Mouse (Mus musculus) neural tube, embryonic 11.5 days (tissue): ENCODE results near the gene Gm20388. TPM values are rescaled to one million over a fixed set of nuclear protein-coding genes. Genes with fewer than 3 reads are reported as not detected.

ENCODE experiments used
- ATAC-seq: fragments of 200-750 bp; cut with Nextera tagmentation; 2 replicates; pipeline ENCODE4 v1.8.0; 2017; ENCODE audit warnings: moderate number of reproducible peaks, mild to moderate bottlenecking, moderate TSS enrichment, moderate library complexity; ENCODE audit not compliant: insufficient read depth, low FRiP score, low TSS enrichment
- DNase-seq: peaks from one replicate; pipeline ENCODE4 v3.0.0-alpha.2; 2015; ENCODE audit warnings: low spot score
- H3K27ac ChIP-seq: fragments of 300-500 bp; sonication (generic); 2 replicates; pipeline ENCODE4 v1.5.1; 2014; ENCODE audit warnings: low read depth, mild to moderate bottlenecking, low read length
- H3K27me3 ChIP-seq: fragments of 300-500 bp; sonication (generic); 2 replicates; pipeline ENCODE4 v1.6.1; 2014; ENCODE audit warnings: mild to moderate bottlenecking, low read length, mixed read lengths; ENCODE audit not compliant: control insufficient read depth, insufficient read depth
- H3K36me3 ChIP-seq: fragments of 300-500 bp; sonication (generic); 2 replicates; pipeline ENCODE4 v1.6.1; 2014; ENCODE audit warnings: mild to moderate bottlenecking, low read length, moderate library complexity, mixed read lengths; ENCODE audit not compliant: control insufficient read depth, insufficient read depth
- H3K4me1 ChIP-seq: fragments of 300-500 bp; sonication (generic); 2 replicates; pipeline ENCODE4 v1.6.1; 2014; ENCODE audit warnings: low read length, mixed read lengths; ENCODE audit not compliant: control insufficient read depth, insufficient read depth
- H3K4me2 ChIP-seq: fragments of 300-500 bp; sonication (generic); 2 replicates; pipeline ENCODE4 v1.6.1; 2014; ENCODE audit warnings: low read depth, mild to moderate bottlenecking, moderate library complexity
- H3K4me3 ChIP-seq: fragments of 300-500 bp; sonication (generic); 2 replicates; pipeline ENCODE4 v1.5.1; 2014; ENCODE audit warnings: low read depth, low read length
- H3K9ac ChIP-seq: fragments of 300-500 bp; sonication (generic); 2 replicates; pipeline ENCODE4 v1.6.1; 2014; ENCODE audit warnings: mild to moderate bottlenecking, low read length
- H3K9me3 ChIP-seq: fragments of 300-500 bp; sonication (generic); 2 replicates; pipeline ENCODE4 v1.6.1; 2016; ENCODE audit warnings: low read length; ENCODE audit not compliant: control insufficient read depth
- WGBS: fragments of 180-500 bp; shearing (Covaris S2); extraction: QIAGEN DNeasy Blood & Tissue Kit; methylation state at CpG from one replicate; pipeline ENCODE4 v1.1.7; 2014; 5-methylcytosine and 5-hydroxymethylcytosine counted together
- polyA plus RNA-seq: library from polyadenylated mRNA; unstranded; fragments of >200 nt; fragmentation: Nextera tagmentation; extraction: Ambion mirVana; gene quantifications from 2 replicates; pipeline ENCODE4 v1.2.1, GENCODE M21; 2014

The Gm20388 gene
- polyA plus RNA-seq, 1 experiment from 2014 or later, result not detected

GRCm38 (mm10) chr8:123333864-123334263, 3423.2 kb downstream of the Gm20388 start:
- H3K4me2 ChIP-seq, result peak overlapping the region; percentile 75
- H3K36me3 ChIP-seq, result no peaks in the 10 kb centered on the region; the same call in 1 of the 2 replicates
- 3% methylated on average over 7 of the region's 7 CpGs for WGBS
- peak; percentile 28 for DNase-seq
- H3K4me1 ChIP-seq, result peaks cover 8% of the 10 kb centered on the region; the same call in 1 of the 2 replicates
- no peak for ATAC-seq
- peak overlapping the region; percentile 81 for H3K4me3 ChIP-seq
- H3K9ac ChIP-seq, result no peak overlapping the region; the same call in 1 of the 2 replicates
- no peak overlapping the region for H3K27ac ChIP-seq
- H3K9me3 ChIP-seq, result no peaks in the 10 kb centered on the region
- H3K27me3 ChIP-seq, result no peaks in the 10 kb centered on the region

- H3K36me3 ChIP-seq, result no peaks in the 10 kb centered on the region; the same call in 1 of the 2 replicates
- H3K4me3 ChIP-seq, result peak overlapping the region; percentile 81; the same call in 1 of the 2 replicates
- no peak overlapping the region for H3K27ac ChIP-seq
- H3K4me2 ChIP-seq, result peak overlapping the region; percentile 75
- H3K27me3 ChIP-seq, result no peaks in the 10 kb centered on the region
- H3K9me3 ChIP-seq, result no peaks in the 10 kb centered on the region
- no peak for ATAC-seq
- WGBS, result 0% methylated on average over 1 of the region's 1 CpGs
- peaks cover 8% of the 10 kb centered on the region; the same call in 1 of the 2 replicates for H3K4me1 ChIP-seq
- DNase-seq, result no peak
- no peak overlapping the region for H3K9ac ChIP-seq
Measured at GRCm38 (mm10) chr8:123334467-123334866, 3423.8 kb downstream of the Gm20388 start.

- no peak for DNase-seq
- H3K36me3 ChIP-seq, result no peaks in the 10 kb centered on the region; the same call in 1 of the 2 replicates
- H3K27me3 ChIP-seq, result no peaks in the 10 kb centered on the region
- no peaks in the 10 kb centered on the region; the same call in 1 of the 2 replicates for H3K9me3 ChIP-seq
- no peak overlapping the region for H3K27ac ChIP-seq
- H3K4me3 ChIP-seq, result no peak overlapping the region
- WGBS, result 80% methylated on average over 3 of the region's 3 CpGs
- H3K9ac ChIP-seq, result no peak overlapping the region
- 0 out of 2 replicates have a peak, but pooled peaks cover 5% of the 10 kb centered on the region for H3K4me1 ChIP-seq
- no peak for ATAC-seq
- H3K4me2 ChIP-seq, result no peak overlapping the region
Measured at GRCm38 (mm10) chr8:123337475-123337874, 3426.8 kb downstream of the Gm20388 start.

- Histone ChIP-seq H3K27me3 (no peaks in the 10 kb centered on the region), H3K36me3 (no peaks in the 10 kb centered on the region; the same call in 1 of the 2 replicates), H3K4me3 (no peak overlapping the region), H3K4me1 (no peaks in the 10 kb centered on the region), H3K27ac (no peak overlapping the region), H3K9me3 (no peaks in the 10 kb centered on the region; the same call in 1 of the 2 replicates), H3K4me2 (no peak overlapping the region), H3K9ac (no peak overlapping the region)
- DNase-seq, result no peak
- 97% methylated on average over 4 of the region's 4 CpGs for WGBS
- ATAC-seq, result no peak
Measured at GRCm38 (mm10) chr8:123340071-123340470, 3429.4 kb downstream of the Gm20388 start.

- WGBS, result 90% methylated on average over 27 of the region's 27 CpGs
- ATAC-seq, result no peak
Measured at GRCm38 (mm10) chr8:123341040-123342015, 3430.7 kb downstream of the Gm20388 start.

GRCm38 (mm10) chr8:123342253-123342652, 3431.6 kb downstream of the Gm20388 start:
- Histone ChIP-seq H3K4me3 (no peak overlapping the region), H3K4me1 (no peaks in the 10 kb centered on the region), H3K9ac (no peak overlapping the region), H3K27ac (no peak overlapping the region), H3K27me3 (no peaks in the 10 kb centered on the region), H3K4me2 (no peak overlapping the region), H3K36me3 (no peaks in the 10 kb centered on the region; the same call in 1 of the 2 replicates), H3K9me3 (no peaks in the 10 kb centered on the region; the same call in 1 of the 2 replicates)
- ATAC-seq (no peak), DNase-seq (no peak)
- WGBS, result 84% methylated on average over 8 of the region's 8 CpGs

More at GRCm38 (mm10) chr8:123341040-123342015, 3430.7 kb downstream of the Gm20388 start:
- H3K9me3 ChIP-seq, result no peaks in the 10 kb centered on the region; the same call in 1 of the 2 replicates
- no peaks in the 10 kb centered on the region; the same call in 1 of the 2 replicates for H3K36me3 ChIP-seq
- H3K4me1 ChIP-seq, result no peaks in the 10 kb centered on the region
- H3K9ac ChIP-seq, result no peak overlapping the region
- DNase-seq, result no peak
- no peak overlapping the region for H3K27ac ChIP-seq
- H3K27me3 ChIP-seq, result no peaks in the 10 kb centered on the region
- no peak overlapping the region for H3K4me3 ChIP-seq
- no peak overlapping the region for H3K4me2 ChIP-seq

GRCm38 (mm10) chr8:123342911-123343310, 3432.3 kb downstream of the Gm20388 start:
- H3K27me3 ChIP-seq, result no peaks in the 10 kb centered on the region
- ATAC-seq, result no peak
- WGBS, result 86% methylated on average over 7 of the region's 7 CpGs

GRCm38 (mm10) chr8:123343422-123343821, 3432.8 kb downstream of the Gm20388 start:
- Histone ChIP-seq H3K27me3 (no peaks in the 10 kb centered on the region), H3K4me2 (no peak overlapping the region), H3K27ac (no peak overlapping the region), H3K9me3 (no peaks in the 10 kb centered on the region; the same call in 1 of the 2 replicates), H3K36me3 (no peaks in the 10 kb centered on the region; the same call in 1 of the 2 replicates), H3K4me3 (no peak overlapping the region), H3K4me1 (no peaks in the 10 kb centered on the region), H3K9ac (no peak overlapping the region)
- ATAC-seq (no peak), DNase-seq (no peak)
- 90% methylated on average over 12 of the region's 12 CpGs for WGBS

More at GRCm38 (mm10) chr8:123342911-123343310, 3432.3 kb downstream of the Gm20388 start:
- Histone ChIP-seq H3K27ac (no peak overlapping the region), H3K4me1 (no peaks in the 10 kb centered on the region), H3K4me2 (no peak overlapping the region), H3K9me3 (no peaks in the 10 kb centered on the region; the same call in 1 of the 2 replicates), H3K4me3 (no peak overlapping the region), H3K9ac (no peak overlapping the region), H3K36me3 (no peaks in the 10 kb centered on the region; the same call in 1 of the 2 replicates)
- DNase-seq, result no peak
